Comparison of ENCODE assay signal across 8 mouse cellular contexts in the genomic region with DNA sequence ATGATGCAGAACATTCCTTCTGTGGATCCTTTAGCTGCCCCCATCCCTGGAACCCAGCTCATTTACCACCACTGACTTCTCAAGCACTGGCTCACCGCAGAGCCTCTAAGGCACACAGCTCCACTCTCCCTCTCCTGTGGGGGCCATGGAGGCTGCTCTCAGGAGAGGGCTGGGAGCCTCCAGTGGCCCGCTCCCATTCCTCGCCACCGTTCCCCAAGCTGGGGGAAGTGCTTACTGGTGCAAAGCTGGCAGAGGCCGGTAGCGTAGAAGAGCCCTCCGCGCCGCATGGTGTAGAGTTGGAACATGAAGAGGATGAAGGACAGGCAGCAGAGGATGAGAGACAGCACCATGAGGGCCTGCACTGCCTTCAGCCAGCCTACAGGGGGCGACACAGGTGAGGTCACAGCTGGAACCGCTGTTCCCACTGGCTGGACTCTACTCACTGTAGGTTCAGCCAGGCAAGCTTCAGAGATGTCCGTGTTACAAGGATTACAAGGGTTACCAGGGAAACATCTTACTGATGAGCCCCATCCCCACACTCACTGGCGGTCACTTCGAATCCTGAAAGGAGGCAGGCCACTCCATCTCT. TPM values are rescaled to one million over a fixed set of nuclear protein-coding genes. Genes with fewer than 3 reads are reported as not detected.
DNase-seq lines count a peak whose midpoint lies in the region; ATAC-seq and TF ChIP-seq lines count a peak whose summit lies in the region.

No protein-coding gene starts in this region.

- H3K36me3 ChIP-seq in testis, adult 2 months (ENCODE audit: control insufficient read depth, insufficient read depth, low read length): no peaks in the 10 kb centered on the region
- peaks cover 4% of the 10 kb centered on the region; the same call in 1 of the 2 replicates for H3K36me3 ChIP-seq in limb, embryonic 12.5 days
- no peaks in the 10 kb centered on the region for H3K36me3 ChIP-seq in forebrain, embryonic 13.5 days (ENCODE audit: poor library complexity, severe bottlenecking)
- no peaks in the 10 kb centered on the region for H3K36me3 ChIP-seq in forebrain, embryonic 10.5 days (replicated peaks)

- 68% methylated on average over 14 of the region's 14 CpGs for WGBS in limb, embryonic 12.5 days
- 64% methylated on average over 14 of the region's 14 CpGs for WGBS in forebrain, embryonic 13.5 days
- 57% methylated on average over 14 of the region's 14 CpGs for WGBS in forebrain, embryonic 10.5 days

- intact Hi-C loops in gastrocnemius, adult 2 months (cut with DNase I): no loop called here

- ATAC-seq in limb, embryonic 12.5 days (ENCODE audit: insufficient number of reproducible peaks, insufficient read depth, low FRiP score, low TSS enrichment, low read depth): no peak
- no peak for ATAC-seq in forebrain, embryonic 13.5 days

- TF ChIP-seq POLR2A in testis, adult 2 months (IDR thresholded peaks at IDR 0.05; ENCODE audit: control insufficient read depth, low read depth, low read length): no peak

- no peaks in the 10 kb centered on the region for H3K27me3 ChIP-seq in testis, adult 2 months (ENCODE audit: control insufficient read depth, insufficient read depth, low read length)
- no peaks in the 10 kb centered on the region for H3K27me3 ChIP-seq in limb, embryonic 12.5 days
- no peaks in the 10 kb centered on the region for H3K27me3 ChIP-seq in forebrain, embryonic 13.5 days
- peaks cover 30% of the 10 kb centered on the region for H3K27me3 ChIP-seq in forebrain, embryonic 10.5 days (ENCODE audit: poor library complexity, severe bottlenecking)

- H3K27ac ChIP-seq in gastrocnemius, adult 2 months: peak overlapping the region; percentile 95
- no peak overlapping the region for H3K27ac ChIP-seq in testis, adult 2 months (ENCODE audit: control insufficient read depth, insufficient read depth, low read depth, low read length)
- H3K27ac ChIP-seq in limb, embryonic 12.5 days: no peak overlapping the region
- no peak overlapping the region for H3K27ac ChIP-seq in forebrain, embryonic 13.5 days
- no peak overlapping the region for H3K27ac ChIP-seq in forebrain, embryonic 10.5 days

- H3K4me2 ChIP-seq in limb, embryonic 12.5 days: peak overlapping the region; percentile 56; the same call in 1 of the 2 replicates
- H3K4me2 ChIP-seq in forebrain, embryonic 13.5 days: no peak overlapping the region

- H3K4me3 ChIP-seq in gastrocnemius, adult 2 months: peak overlapping the region; percentile 78
- no peak overlapping the region for H3K4me3 ChIP-seq in testis, adult 2 months (ENCODE audit: control insufficient read depth, low read depth, low read length)
- no peak overlapping the region for H3K4me3 ChIP-seq in limb, embryonic 12.5 days (replicated peaks)
- H3K4me3 ChIP-seq in forebrain, embryonic 13.5 days: no peak overlapping the region
- H3K4me3 ChIP-seq in forebrain, embryonic 10.5 days: no peak overlapping the region

- peaks cover 30% of the 10 kb centered on the region for H3K4me1 ChIP-seq in testis, adult 2 months (ENCODE audit: control insufficient read depth, insufficient read depth, low read length)
- H3K4me1 ChIP-seq in limb, embryonic 12.5 days (replicated peaks): peaks cover 69% of the 10 kb centered on the region
- H3K4me1 ChIP-seq in forebrain, embryonic 13.5 days: peaks cover 39% of the 10 kb centered on the region
- H3K4me1 ChIP-seq in forebrain, embryonic 10.5 days: peaks cover 61% of the 10 kb centered on the region

- no peaks in the 10 kb centered on the region for H3K9me3 ChIP-seq in limb, embryonic 12.5 days
- H3K9me3 ChIP-seq in forebrain, embryonic 13.5 days (replicated peaks): no peaks in the 10 kb centered on the region
- no peaks in the 10 kb centered on the region for H3K9me3 ChIP-seq in forebrain, embryonic 10.5 days

- peak; percentile 32 for DNase-seq in gastrocnemius, adult 2 months
- no peak for DNase-seq in gastrocnemius, adult 18-20 months (ENCODE audit: low spot score)
- DNase-seq in testis, postnatal 14 days (ENCODE audit: low spot score): no peak
- peak; percentile 32 to 42 for DNase-seq in thymus, postnatal 36 days
- no peak for DNase-seq in forebrain, embryonic 10.5 days (ENCODE audit: extremely low spot score, low spot score)

- peak; percentile 61 for TF ChIP-seq CTCF in gastrocnemius, adult 2 months (IDR thresholded peaks at IDR 0.05)
- TF ChIP-seq CTCF in testis, adult 2 months (IDR thresholded peaks at IDR 0.05; ENCODE audit: control insufficient read depth, insufficient read depth, insufficient replicate concordance, low read depth, low read length): peak; percentile 93; the same call in 1 of the 2 replicates

- H3K9ac ChIP-seq in limb, embryonic 12.5 days (replicated peaks): no peak overlapping the region
- no peak overlapping the region for H3K9ac ChIP-seq in forebrain, embryonic 13.5 days

RNA-seq across cellular contexts. Expression of a gene that starts 2.0 kb away (rescaled TPM):
- 10 to 100 TPM in 1 of 2 experiments, 1 to 10 TPM in 1; 7.7 to 18.2 TPM for total RNA-seq in gastrocnemius, adult 2 months (2021)
- total RNA-seq in gastrocnemius, adult 18-20 months (2021): 10 to 100 TPM in 1 of 2 experiments, 1 to 10 TPM in 1; 7.8 to 15.1 TPM
- polyA plus RNA-seq in testis, adult 2 months (2012; rRNA removed): 80.7 and 85.0 TPM in 2 replicates
- 58.4 and 59.0 TPM in 2 replicates for polyA plus RNA-seq in limb, embryonic 12.5 days (2016; fragmentation: Nextera tagmentation; extraction: Ambion mirVana)
- 13.2 and 16.6 TPM in 2 replicates for polyA plus RNA-seq in forebrain, embryonic 13.5 days (2015; fragmentation: Nextera tagmentation; extraction: Ambion mirVana)
- polyA plus RNA-seq in forebrain, embryonic 10.5 days (2016; fragmentation: Nextera tagmentation; extraction: Ambion mirVana): 8.5 and 9.7 TPM in 2 replicates

RNA-seq across cellular contexts. Expression of a gene that starts 4.7 kb away (rescaled TPM):
- total RNA-seq in gastrocnemius, adult 2 months (2021): under 1 TPM; 0.28 to 0.45 TPM
- under 1 TPM; 0.18 to 0.21 TPM for total RNA-seq in gastrocnemius, adult 18-20 months (2021)
- 19.7 and 26.2 TPM in 2 replicates for polyA plus RNA-seq in testis, adult 2 months (2012; rRNA removed)
- polyA plus RNA-seq in limb, embryonic 12.5 days (2016; fragmentation: Nextera tagmentation; extraction: Ambion mirVana): 4.3 and 5.2 TPM in 2 replicates
- polyA plus RNA-seq in forebrain, embryonic 13.5 days (2015; fragmentation: Nextera tagmentation; extraction: Ambion mirVana): 2.5 and 3.5 TPM in 2 replicates
- polyA plus RNA-seq in forebrain, embryonic 10.5 days (2016; fragmentation: Nextera tagmentation; extraction: Ambion mirVana): 5.2 TPM in 2 replicates

RNA-seq across cellular contexts. Expression of a gene that starts 22.4 kb away (rescaled TPM):
- total RNA-seq in gastrocnemius, adult 2 months (2021): 10 to 100 TPM; 51.3 to 66.3 TPM
- 10 to 100 TPM; 56.7 to 59.4 TPM for total RNA-seq in gastrocnemius, adult 18-20 months (2021)
- 8.1 and 8.8 TPM in 2 replicates for polyA plus RNA-seq in testis, adult 2 months (2012; rRNA removed)
- 5.0 and 6.0 TPM in 2 replicates for polyA plus RNA-seq in limb, embryonic 12.5 days (2016; fragmentation: Nextera tagmentation; extraction: Ambion mirVana)
- 3.7 and 4.3 TPM in 2 replicates for polyA plus RNA-seq in forebrain, embryonic 13.5 days (2015; fragmentation: Nextera tagmentation; extraction: Ambion mirVana)
- 4.2 and 4.8 TPM in 2 replicates for polyA plus RNA-seq in forebrain, embryonic 10.5 days (2016; fragmentation: Nextera tagmentation; extraction: Ambion mirVana)

RNA-seq across cellular contexts. Expression of a gene that starts 22.7 kb away (rescaled TPM):
- total RNA-seq in gastrocnemius, adult 2 months (2021): not detected
- total RNA-seq in gastrocnemius, adult 18-20 months (2021): not detected
- 758 and 764 TPM in 2 replicates for polyA plus RNA-seq in testis, adult 2 months (2012; rRNA removed)
- 0.41 and 0.65 TPM in 2 replicates for polyA plus RNA-seq in limb, embryonic 12.5 days (2016; fragmentation: Nextera tagmentation; extraction: Ambion mirVana)
- polyA plus RNA-seq in forebrain, embryonic 13.5 days (2015; fragmentation: Nextera tagmentation; extraction: Ambion mirVana): 0.62 and 0.92 TPM in 2 replicates
- 1.3 and 1.9 TPM in 2 replicates for polyA plus RNA-seq in forebrain, embryonic 10.5 days (2016; fragmentation: Nextera tagmentation; extraction: Ambion mirVana)

RNA-seq across cellular contexts. Expression of a gene that starts 41.0 kb away (rescaled TPM):
- under 1 TPM; 0.13 to 0.14 TPM for total RNA-seq in gastrocnemius, adult 2 months (2021)
- under 1 TPM; 0.11 to 0.17 TPM for total RNA-seq in gastrocnemius, adult 18-20 months (2021)
- polyA plus RNA-seq in testis, adult 2 months (2012; rRNA removed): 21.1 and 22.3 TPM in 2 replicates
- polyA plus RNA-seq in limb, embryonic 12.5 days (2016; fragmentation: Nextera tagmentation; extraction: Ambion mirVana): 0.35 and 0.37 TPM in 2 replicates
- polyA plus RNA-seq in forebrain, embryonic 13.5 days (2015; fragmentation: Nextera tagmentation; extraction: Ambion mirVana): 0.48 TPM in 2 replicates
- polyA plus RNA-seq in forebrain, embryonic 10.5 days (2016; fragmentation: Nextera tagmentation; extraction: Ambion mirVana): 0.09 TPM in 2 replicates

Comparison
In these comparisons a context has a peak if more than half of its experiments do, and no peak if none do; other contexts are left out.
1. DNase-seq: peak in gastrocnemius, adult 2 months (single experiment) and thymus, postnatal 36 days (2 of 2); none in gastrocnemius, adult 18-20 months (single experiment), testis, postnatal 14 days (single experiment) and forebrain, embryonic 10.5 days (single experiment).